Mouse (Mus musculus) erythroblast, embryonic 14.5 days (primary cell): ENCODE measurements around the gene Magt1.

Experiments used
- GATA1 ChIP-seq: IDR thresholded peaks from 2 replicates; pipeline ENCODE4 v1.6.1; 2012; ENCODE audit warnings: low read length, inconsistent platforms, mixed read lengths
- TAL1 ChIP-seq: IDR thresholded peaks from 3 replicates; pipeline ENCODE4 v1.6.1; 2012; ENCODE audit warnings: low read length, inconsistent platforms, mixed read lengths

DNA sequence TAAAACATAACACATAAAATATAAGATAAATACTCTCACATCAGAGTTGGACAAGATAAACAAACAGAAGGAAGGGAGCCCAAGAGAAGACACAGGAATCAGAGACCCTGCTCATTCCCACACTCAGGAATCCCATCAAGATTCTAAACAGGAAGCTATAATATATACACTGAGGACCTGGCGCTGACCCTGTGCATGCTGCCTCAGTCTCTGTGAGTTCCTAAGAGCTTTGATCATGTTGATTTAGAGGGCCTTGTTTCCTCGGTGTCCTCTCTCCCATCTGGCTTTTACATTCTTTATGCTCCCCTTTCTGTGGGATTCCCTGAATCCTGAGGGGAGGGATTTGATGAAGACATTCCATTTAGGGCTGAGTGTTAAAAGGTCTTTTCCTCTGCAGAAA is 33.7 kb upstream of the Magt1 start:
- TF ChIP-seq GATA1 (no peak), TAL1 (no peak)
